Mouse (Mus musculus): Measurements from ENCODE around the gene Parn. TPM values are rescaled to one million over a fixed set of nuclear protein-coding genes. Genes with fewer than 3 reads are reported as not detected.

Parn gene
- total RNA-seq, 2 experiments from 2014 or later = 17.5 to 19.9 TPM

DNA sequence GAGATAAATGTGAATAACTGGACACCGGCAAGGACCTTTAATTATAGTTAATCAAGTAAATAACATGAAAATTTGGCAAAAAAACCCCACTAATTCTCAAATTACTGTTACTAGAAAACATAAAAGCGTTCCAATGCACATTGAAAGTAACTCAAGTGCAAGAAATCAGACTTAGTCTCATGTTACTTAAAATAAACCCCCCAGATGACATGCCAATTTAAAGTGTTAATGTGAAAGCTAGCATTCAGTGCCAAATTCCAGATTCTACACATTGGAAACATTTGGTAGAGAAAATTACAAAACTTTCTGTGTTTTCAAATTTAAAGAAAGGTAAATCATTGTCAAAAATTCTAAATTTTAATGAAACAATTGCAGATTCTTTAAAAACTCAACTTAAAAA, 110.2 kb downstream of the Parn start:
- no peak for DNase-seq (ENCODE audit: low spot score in 2 of 2)

DNA sequence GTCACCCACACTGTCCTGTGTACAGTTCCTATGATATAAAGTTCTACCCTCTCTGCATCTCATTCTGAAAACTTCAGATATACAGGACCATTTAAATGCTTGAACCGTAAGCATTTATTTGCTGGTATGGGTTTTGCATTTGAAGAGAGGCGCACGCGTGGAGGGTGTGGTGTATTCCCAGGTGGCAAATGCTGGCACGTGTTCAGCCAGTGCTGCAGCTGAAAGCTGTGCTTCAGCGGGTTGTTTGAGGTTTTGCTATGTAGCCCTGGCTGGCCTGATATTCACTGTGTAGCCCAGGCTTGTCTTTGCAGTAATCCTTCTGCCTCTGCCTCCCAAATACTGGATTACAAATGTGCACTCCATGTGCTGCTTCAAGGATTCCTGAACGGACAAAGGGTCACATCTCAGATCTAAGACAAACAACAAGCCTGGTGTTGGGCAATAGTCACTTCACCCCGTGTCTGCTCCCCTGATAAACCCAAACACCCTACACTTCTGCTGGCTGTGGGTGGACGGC, 111.0 kb downstream of the Parn start:
- peak; percentile 31 to 50 for DNase-seq (ENCODE audit: low spot score in 2 of 2)

DNA sequence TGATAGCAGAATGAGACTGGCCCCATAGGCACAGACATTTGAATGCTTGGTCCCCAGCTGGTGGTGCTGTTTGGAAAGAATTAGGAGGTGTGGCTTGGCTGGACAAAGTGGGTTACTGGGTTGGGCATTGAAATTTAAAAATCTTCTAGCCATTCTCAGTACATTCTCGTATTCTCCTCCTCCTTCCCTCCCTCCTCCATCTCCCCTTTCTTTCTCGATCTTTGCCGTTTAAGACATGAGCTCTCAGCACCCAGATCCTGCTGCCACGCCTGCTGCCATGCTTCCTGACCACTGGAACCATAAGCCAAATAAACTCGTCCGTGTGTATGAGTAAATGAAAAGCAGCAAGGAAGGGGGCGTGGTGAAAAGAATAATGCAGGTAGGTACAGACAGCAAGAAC, 111.5 kb downstream of the Parn start:
- no peak for DNase-seq (ENCODE audit: low spot score in 2 of 2)

GRCm38 (mm10) chr16:13550667-13551066, 117.3 kb downstream of the Parn start:
- DNase-seq (ENCODE audit: low spot score in 2 of 2) = no peak

- no peak for DNase-seq (ENCODE audit: low spot score in 2 of 2)
These were observed 118.0 kb downstream of the Parn start for GRCm38 (mm10) chr16:13549976-13550375.

GRCm38 (mm10) chr16:13541816-13542215, 126.2 kb downstream of the Parn start:
- no peak for DNase-seq (ENCODE audit: low spot score in 2 of 2)

DNA sequence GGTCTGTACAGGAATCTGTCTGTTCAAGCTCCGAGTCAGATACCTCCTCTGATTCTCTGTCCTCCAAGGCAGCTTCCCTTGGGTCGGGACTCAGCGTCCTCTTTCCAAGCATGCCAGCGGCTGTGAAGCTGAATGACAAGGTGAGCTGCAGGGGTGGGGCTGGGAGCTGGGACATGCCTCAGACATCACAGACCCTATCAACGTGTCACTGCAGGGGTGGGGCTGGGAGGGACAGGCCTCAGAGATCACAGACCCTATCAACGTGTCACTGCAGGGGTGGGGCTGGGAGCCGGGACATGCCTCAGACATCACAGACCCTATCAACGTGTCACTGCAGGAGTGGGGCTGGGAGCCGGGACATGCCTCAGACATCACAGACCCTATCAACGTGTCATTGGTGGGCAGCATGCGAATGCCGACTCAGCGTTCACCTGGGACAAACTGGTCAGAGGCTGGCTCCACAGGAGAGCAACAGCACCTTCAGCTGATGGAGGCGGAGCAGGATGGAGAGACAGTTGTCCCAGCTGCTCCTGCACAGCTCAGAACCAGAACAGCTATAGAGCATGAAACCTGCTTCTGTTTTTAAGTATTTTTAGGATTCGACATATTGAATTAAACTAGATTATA, 126.7 kb downstream of the Parn start:
- no peak for DNase-seq (ENCODE audit: low spot score in 2 of 2)

- no peak for DNase-seq (ENCODE audit: low spot score in 2 of 2)
These were observed 128.9 kb downstream of the Parn start for GRCm38 (mm10) chr16:13538933-13539648.

DNA sequence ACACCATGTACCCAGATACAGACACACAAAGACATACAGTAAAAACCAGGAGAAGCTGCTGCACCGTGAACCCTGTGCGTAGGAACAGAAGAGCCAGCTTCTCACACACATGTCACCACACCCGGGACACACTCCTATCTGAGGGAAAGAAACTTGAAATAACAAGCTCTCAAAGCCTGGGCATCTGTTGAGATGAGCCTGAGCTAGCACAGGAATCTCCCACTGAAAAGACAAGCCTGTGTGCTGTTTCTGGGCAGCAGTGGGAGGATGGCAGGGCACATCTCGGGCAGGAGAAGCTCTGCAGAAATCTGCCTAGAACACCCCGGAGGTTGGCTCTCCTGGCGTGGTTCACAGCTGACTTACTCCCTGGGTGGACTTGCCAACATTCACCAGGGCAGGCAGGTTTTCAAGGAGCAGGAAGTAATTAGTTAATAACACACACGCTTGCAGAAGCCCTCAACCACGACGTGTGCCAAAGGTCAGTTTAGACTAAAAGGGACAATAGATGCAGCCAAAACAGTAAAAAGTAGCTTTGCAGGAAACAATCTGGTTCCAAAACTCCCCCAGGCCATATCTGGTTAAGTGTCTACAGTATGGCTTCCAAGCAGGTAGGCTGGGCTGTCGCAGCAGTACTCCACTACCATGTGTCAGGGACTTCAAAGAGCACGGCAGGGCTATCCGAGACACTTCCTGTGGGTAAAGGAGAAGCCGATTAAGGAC, 129.6 kb downstream of the Parn start:
- DNase-seq (ENCODE audit: low spot score in 2 of 2) = no peak

DNA sequence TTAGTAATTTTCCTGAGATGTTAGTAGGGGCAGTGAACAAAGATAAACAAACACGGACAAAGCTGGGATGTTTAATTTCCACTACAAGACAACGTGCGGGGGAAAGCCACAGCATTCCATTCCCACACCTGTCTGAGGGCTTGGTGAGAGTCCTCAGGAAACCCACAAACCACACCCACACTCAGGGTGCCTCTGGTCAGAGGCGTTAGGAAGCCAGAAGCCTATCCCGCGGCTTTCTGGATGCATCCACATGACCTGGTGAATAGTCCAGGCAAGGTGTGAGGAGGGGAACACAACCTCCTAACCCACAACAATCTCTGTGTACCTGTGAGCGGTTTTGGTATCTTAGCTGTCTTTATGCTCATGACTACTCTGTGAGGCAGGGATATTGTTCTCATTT, 131.6 kb downstream of the Parn start:
- no peak for DNase-seq (ENCODE audit: low spot score in 2 of 2)

GRCm38 (mm10) chr16:13535856-13536255, 132.1 kb downstream of the Parn start:
- no peak for DNase-seq (ENCODE audit: low spot score in 2 of 2)

DNA sequence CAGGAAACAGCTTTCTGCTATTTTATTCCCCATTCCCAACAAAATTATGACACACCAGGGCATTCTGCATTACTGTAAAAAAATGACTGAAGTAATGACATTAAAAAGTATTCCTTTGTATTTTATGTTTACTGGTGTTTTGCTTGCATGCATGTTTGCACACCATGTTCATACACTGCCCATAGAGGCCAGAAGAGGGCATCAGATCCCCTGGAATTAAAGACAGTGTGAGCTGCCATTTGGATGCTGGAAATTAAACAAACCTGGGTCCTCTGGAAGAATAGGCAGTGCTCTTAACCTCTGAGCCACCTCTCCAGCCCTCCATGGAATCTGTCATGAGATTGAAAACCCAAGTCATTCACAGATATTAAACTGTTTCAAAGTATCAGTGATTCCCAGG, 135.1 kb downstream of the Parn start:
- no peak for DNase-seq (ENCODE audit: low spot score in 2 of 2)

DNA sequence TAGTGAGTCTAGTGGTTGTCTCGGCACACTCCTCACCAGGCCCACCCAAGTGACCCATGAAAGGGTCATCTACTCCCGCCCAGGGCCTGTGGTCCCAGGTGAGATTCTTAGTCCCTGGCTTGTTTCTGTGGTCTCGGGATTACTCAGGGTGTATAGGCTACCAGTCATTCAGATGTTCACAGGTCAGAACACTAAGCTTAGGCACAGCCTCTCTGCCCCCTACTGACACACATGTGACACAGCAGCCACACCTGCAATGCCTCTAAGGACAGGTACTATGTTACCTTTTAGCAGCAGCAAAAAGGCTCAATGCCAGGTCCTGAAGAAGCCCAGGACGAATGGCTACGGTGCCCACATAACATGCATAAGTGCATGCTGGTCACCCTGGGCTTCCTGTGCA, 136.7 kb downstream of the Parn start:
- no peak for DNase-seq (ENCODE audit: low spot score in 2 of 2)

DNA sequence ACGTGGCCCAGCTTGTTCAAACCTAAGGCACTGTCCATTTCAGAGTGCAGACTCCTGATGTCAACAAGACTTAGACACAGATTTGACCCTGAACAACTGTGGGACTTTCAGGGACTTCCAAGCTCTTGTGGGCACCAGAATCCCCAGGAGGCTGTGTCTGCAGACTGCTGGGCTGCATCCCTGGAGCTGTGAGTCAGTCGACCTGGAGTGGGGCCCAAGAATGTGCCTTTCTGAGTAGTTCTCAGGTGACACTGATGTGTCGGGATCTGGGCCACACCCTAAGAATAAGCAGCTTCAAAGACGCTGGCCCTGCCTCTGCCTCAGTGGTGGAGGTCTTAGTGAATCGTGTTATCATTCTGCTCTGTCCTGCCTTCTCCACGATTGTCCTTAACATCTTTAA, 146.6 kb downstream of the Parn start:
- no peak for DNase-seq (ENCODE audit: low spot score in 2 of 2)

- DNase-seq (ENCODE audit: low spot score in 2 of 2) = no peak
These were observed 147.7 kb downstream of the Parn start for GRCm38 (mm10) chr16:13520301-13520700.

GRCm38 (mm10) chr16:13516214-13516613, 151.8 kb downstream of the Parn start:
- DNase-seq (ENCODE audit: low spot score in 2 of 2) = no peak

GRCm38 (mm10) chr16:13515524-13515923, 152.4 kb downstream of the Parn start:
- no peak for DNase-seq (ENCODE audit: low spot score in 2 of 2)

GRCm38 (mm10) chr16:13505055-13505454, 162.9 kb downstream of the Parn start:
- no peak for DNase-seq (ENCODE audit: low spot score in 2 of 2)

GRCm38 (mm10) chr16:13504476-13504875, 163.5 kb downstream of the Parn start:
- DNase-seq (ENCODE audit: low spot score in 2 of 2) = no peak

DNA sequence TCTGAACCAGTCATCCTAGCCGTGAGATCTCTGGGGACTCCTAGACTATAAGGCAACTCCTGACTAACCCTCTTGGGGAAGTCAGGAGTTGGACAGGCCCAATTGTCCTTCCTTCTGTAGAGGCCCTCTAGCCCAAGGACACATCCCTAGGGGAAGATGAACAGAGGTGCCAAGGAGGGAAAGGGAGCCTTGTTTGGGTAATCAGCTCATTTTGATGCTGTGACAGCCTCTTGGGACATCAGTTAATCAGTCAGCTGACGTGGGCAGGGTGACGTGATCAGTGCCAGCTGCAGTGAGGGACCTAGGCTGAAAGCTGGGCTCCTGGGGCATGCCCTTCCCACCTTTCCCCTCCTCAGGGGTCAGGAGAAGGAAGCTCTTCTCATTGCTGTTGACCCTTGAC, 169.0 kb downstream of the Parn start:
- no peak for DNase-seq (ENCODE audit: low spot score in 2 of 2)

- DNase-seq (ENCODE audit: low spot score in 2 of 2) = peak in 1 of 2 experiments; percentile 27
These were observed 174.0 kb downstream of the Parn start for GRCm38 (mm10) chr16:13493981-13494380.

GRCm38 (mm10) chr16:13492996-13493395, 175.0 kb downstream of the Parn start:
- DNase-seq (ENCODE audit: low spot score in 2 of 2) = no peak
